Comparison of ENCODE assay signal across 8 mouse cellular contexts in the genomic region with DNA sequence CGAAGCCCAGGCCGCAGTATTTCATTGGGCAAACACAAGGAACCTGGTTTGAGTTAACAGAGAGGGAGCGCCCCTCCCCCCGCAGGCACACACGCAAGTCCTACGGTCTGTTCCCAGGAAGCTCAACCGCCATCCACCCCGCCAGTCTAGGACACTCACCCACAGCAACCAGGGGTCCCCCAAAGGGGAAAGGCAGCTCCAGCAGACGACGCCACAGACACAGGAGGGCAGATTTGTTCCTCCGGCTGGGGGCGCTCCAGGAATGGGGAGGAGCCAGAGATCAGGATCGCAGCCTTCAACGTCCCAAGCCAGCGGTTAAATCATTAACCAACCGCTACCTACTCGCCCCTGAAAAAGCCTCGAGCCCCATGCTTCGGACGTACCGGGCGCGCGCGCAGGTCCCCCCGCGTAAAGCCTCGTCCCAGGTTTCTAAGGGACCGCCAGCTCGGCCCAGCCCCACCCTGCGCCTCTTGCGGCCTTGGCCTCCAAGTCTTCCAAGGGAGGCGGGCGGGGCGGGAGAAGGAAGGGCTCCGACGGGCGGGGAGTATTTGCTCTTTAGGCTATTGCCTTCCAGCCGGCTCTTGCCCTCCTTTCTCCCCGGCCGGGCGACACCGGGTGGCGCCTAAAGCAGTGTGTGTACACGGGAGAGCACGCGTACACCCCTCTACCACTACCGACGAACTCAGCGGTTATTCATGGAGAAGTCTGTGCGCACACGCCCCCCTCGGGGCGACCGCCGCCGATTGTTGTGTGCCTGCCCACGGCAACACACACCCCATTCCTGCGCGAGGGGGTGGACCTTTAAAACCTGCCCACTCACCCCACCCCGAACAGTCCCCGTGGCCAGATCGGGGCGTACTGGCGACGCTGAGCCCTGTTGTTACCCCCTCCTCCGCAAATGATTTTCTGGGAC. TPM values are rescaled to one million over a fixed set of nuclear protein-coding genes. Genes with fewer than 3 reads are reported as not detected.
A peak's percentile ranks its signal among the peaks of the same experiment; 100 is the strongest.
DNase-seq lines count a peak whose midpoint lies in the region; ATAC-seq lines count a peak whose summit lies in the region.

No protein-coding gene starts in this region.

- H3K4me3 ChIP-seq in intestine, embryonic 15.5 days (replicated peaks) = peak overlapping the region; percentile 88
- peak overlapping the region; percentile 90 for H3K4me3 ChIP-seq in midbrain, embryonic 10.5 days

- intact Hi-C loops in gastrocnemius, postnatal 36 days (cut with DNase I) = loop anchor here (2.0 kb wide), 1 partner anchor 60 kb away; no protein-coding TSS in a partner anchor
- intact Hi-C loops in left cerebral cortex, postnatal 4 days (cut with DNase I) = no loop called here

- H3K36me3 ChIP-seq in intestine, embryonic 15.5 days = no peaks in the 10 kb centered on the region
- H3K36me3 ChIP-seq in midbrain, embryonic 10.5 days = peaks cover 30% of the 10 kb centered on the region

- no peaks in the 10 kb centered on the region for H3K27me3 ChIP-seq in intestine, embryonic 15.5 days (replicated peaks)
- peaks cover 12% of the 10 kb centered on the region; the same call in 1 of the 2 replicates for H3K27me3 ChIP-seq in midbrain, embryonic 10.5 days (ENCODE audit: low read depth, poor library complexity, severe bottlenecking)

- H3K4me2 ChIP-seq in intestine, embryonic 15.5 days (replicated peaks) = peak overlapping the region; percentile 84

- WGBS in intestine, embryonic 15.5 days = 0% methylated on average over 62 of the region's 67 CpGs
- WGBS in midbrain, embryonic 10.5 days = under 1% methylated on average over 67 of the region's 67 CpGs

- H3K4me1 ChIP-seq in intestine, embryonic 15.5 days (replicated peaks) = peaks cover 37% of the 10 kb centered on the region
- peaks cover 80% of the 10 kb centered on the region for H3K4me1 ChIP-seq in midbrain, embryonic 10.5 days

- no peaks in the 10 kb centered on the region for H3K9me3 ChIP-seq in intestine, embryonic 15.5 days
- no peaks in the 10 kb centered on the region for H3K9me3 ChIP-seq in midbrain, embryonic 10.5 days (replicated peaks)

- peak overlapping the region; percentile 92 for H3K9ac ChIP-seq in intestine, embryonic 15.5 days

- peak overlapping the region; percentile 96 for H3K27ac ChIP-seq in intestine, embryonic 15.5 days
- H3K27ac ChIP-seq in midbrain, embryonic 10.5 days (replicated peaks) = peak overlapping the region; percentile 92

- DNase-seq in urinary bladder, adult 18-20 months (ENCODE audit: low spot score in 2 of 2) = peak; percentile 76 to 85
- no peak for DNase-seq in urinary bladder, postnatal 10 days (ENCODE audit: low spot score)
- peak; percentile 90 for DNase-seq in embryo, embryonic 11 days
- peak; percentile 60 to 75 for DNase-seq in gastrocnemius, postnatal 36 days
- DNase-seq in left cerebral cortex, postnatal 4 days = peak; percentile 73
- peak; percentile 80 for DNase-seq in midbrain, embryonic 10.5 days (ENCODE audit: low spot score)
- peak; percentile 75 for DNase-seq in right cerebral cortex, postnatal 4 days

- peak; percentile 68 for ATAC-seq in intestine, embryonic 15.5 days

RNA-seq across cellular contexts. Expression of gene Cdc42ep4, which starts 0.9 kb away (rescaled TPM):
- 1 to 10 TPM; 4.9 to 6.8 TPM for total RNA-seq in gastrocnemius, postnatal 36 days (2021)
- 54.4 and 57.8 TPM in 2 replicates for polyA plus RNA-seq in intestine, embryonic 15.5 days (2015; fragmentation: Nextera tagmentation; extraction: Ambion mirVana)
- total RNA-seq in left cerebral cortex, postnatal 4 days (2021) = 10 to 100 TPM; 53.1 to 53.4 TPM
- polyA plus RNA-seq in midbrain, embryonic 10.5 days (2016; fragmentation: Nextera tagmentation; extraction: Ambion mirVana) = 91.4 and 105 TPM in 2 replicates

RNA-seq across cellular contexts. Expression of gene Cpsf4l, which starts 41.0 kb away (rescaled TPM):
- not detected for total RNA-seq in gastrocnemius, postnatal 36 days (2021)
- 0.18 TPM in 1 of 2 replicates, not detected in the other for polyA plus RNA-seq in intestine, embryonic 15.5 days (2015; fragmentation: Nextera tagmentation; extraction: Ambion mirVana)
- total RNA-seq in left cerebral cortex, postnatal 4 days (2021) = not detected
- polyA plus RNA-seq in midbrain, embryonic 10.5 days (2016; fragmentation: Nextera tagmentation; extraction: Ambion mirVana) = 0.37 and 0.51 TPM in 2 replicates

Comparison
In these comparisons a context has a peak if more than half of its experiments do, and no peak if none do; other contexts are left out.
1. RNA of gene Cdc42ep4, which starts 0.9 kb away (total RNA-seq): 53.1 to 53.4 TPM in left cerebral cortex, postnatal 4 days; 4.9 to 6.8 TPM in gastrocnemius, postnatal 36 days; every median in the first group is over 4 times any median in the second.